Mouse (Mus musculus): ENCODE results near the gene Dgkz. TPM values are rescaled to one million over a fixed set of nuclear protein-coding genes. Genes with fewer than 3 reads are reported as not detected.

Gene Dgkz
- total RNA-seq, 1 experiment, result 47.0 TPM

DNA sequence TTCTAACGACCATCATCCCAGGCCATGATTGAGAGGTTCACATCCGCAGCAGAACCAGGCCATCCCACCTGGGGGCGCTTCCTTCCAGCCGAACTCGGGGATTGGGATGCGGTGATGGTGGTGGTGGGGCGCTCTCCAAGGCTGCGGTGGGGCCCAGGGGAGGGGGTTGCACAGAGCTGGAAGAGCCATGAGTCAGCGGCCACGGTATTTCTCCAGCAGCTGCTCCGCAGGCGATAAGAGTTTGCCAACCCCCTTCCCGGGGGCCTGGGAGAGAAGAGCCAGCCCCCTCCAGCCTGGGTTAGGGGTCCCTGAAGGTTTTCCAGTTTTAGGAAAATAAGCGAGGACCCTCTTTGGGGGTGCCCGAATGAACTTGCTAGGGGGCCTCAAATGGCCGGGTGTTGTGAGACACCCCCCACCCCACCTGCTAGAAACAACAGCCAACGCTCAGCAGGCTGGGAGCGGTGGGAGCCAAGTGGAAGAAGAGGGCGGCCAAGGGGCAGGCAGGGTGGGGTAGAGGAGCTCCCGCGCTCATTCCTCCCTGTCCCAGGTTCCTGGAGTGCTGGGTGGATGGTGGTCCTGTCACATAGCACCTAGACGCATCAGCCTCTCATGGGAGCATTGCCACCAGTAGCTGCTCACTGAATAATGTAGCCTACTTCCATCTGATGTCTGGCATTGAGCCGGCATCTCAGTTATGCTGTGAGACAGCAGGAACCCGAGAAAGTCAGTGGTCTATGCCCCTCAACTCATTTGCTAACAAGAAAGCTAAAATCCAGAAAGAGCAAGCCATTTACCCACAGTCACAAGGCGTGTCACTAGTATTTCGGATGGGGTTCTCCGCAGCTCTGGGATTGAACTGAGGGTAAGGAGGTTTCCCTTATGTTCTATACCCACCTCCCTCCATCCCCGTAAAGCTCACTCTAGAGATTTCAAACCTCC lies 31.6 kb upstream of the Dgkz start:
- DNase-seq (ENCODE audit: low read depth, low spot score), result no peak
- Histone ChIP-seq H3K4me3 (ENCODE audit: insufficient read depth in 1 of 2, low read depth in 1 of 2, low read length in 2 of 2, poor library complexity in 1 of 2, severe bottlenecking in 1 of 2) (peak overlapping the region; percentile 70 to 97), H3K9me3 (ENCODE audit: control insufficient read depth, insufficient read depth, low read depth, low read length) (no peaks in the 10 kb centered on the region), H3K36me3 (ENCODE audit: control insufficient read depth, insufficient read depth, low read length, poor library complexity, severe bottlenecking) (no peaks in the 10 kb centered on the region), H3K4me1 (ENCODE audit: control insufficient read depth in 2 of 2, insufficient read depth in 2 of 2, low read length in 2 of 2, poor library complexity in 1 of 2) (peaks cover 2 to 6% of the 10 kb centered on the region in 2 experiments; a peak in 2 of 4 replicates), H3K9ac (ENCODE audit: insufficient read depth, low read depth, low read length, poor library complexity, severe bottlenecking) (no peak overlapping the region; the same call in 1 of the 2 replicates), H3K27ac (ENCODE audit: insufficient read depth, low read depth, low read length, poor library complexity, severe bottlenecking) (no peak overlapping the region)
- TF ChIP-seq MAFK (IDR thresholded peaks at IDR 0.05; ENCODE audit: insufficient read depth, low read depth, low read length) (no peak), CHD2 (IDR thresholded peaks at IDR 0.05; ENCODE audit: low read depth, low read length) (no peak)
- in situ Hi-C loops (cut with MboI; ENCODE audit: low sequenced_read_pairs in 2 of 2, unreplicated experiment in 2 of 2), result no loop called here

DNA sequence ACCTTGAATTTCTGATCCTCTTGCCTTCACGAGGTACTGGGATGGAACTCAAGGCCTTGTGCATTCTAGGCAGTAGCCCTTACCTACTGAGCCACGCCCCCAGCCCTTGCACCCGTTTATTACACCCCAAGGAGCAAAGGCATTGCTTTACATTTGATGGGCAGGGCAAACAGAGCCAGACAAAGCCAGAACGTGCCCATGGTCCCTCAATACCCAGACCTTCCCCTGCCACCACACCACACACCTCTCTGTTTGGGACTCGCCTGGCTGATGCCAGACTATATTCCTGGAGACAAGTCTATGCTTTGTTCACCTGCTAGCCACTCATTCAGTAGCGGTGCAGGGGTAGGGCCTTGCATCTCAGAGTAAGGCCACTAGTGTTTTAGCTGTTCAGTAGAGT lies 30.8 kb upstream of the Dgkz start:
- no peak for TF ChIP-seq MAFK (IDR thresholded peaks at IDR 0.05; ENCODE audit: insufficient read depth, low read depth, low read length)
- no peak for TF ChIP-seq CHD2 (IDR thresholded peaks at IDR 0.05; ENCODE audit: low read depth, low read length)
- no peak for TF ChIP-seq ZNF384 (IDR thresholded peaks at IDR 0.05; ENCODE audit: low read depth, low read length)
- no peak for TF ChIP-seq HCFC1 (IDR thresholded peaks at IDR 0.05; ENCODE audit: borderline replicate concordance, insufficient read depth, low read length)
- TF ChIP-seq ZC3H11A (IDR thresholded peaks at IDR 0.05; ENCODE audit: borderline replicate concordance, low read depth, low read length), result no peak
- DNase-seq (ENCODE audit: low read depth, low spot score), result no peak
- Histone ChIP-seq H3K4me1 (ENCODE audit: control insufficient read depth in 2 of 2, insufficient read depth in 2 of 2, low read length in 2 of 2, poor library complexity in 1 of 2) (peaks cover 2 to 6% of the 10 kb centered on the region in 2 experiments; a peak in 2 of 4 replicates), H3K27ac (ENCODE audit: insufficient read depth, low read depth, low read length, poor library complexity, severe bottlenecking) (no peak overlapping the region), H3K36me3 (ENCODE audit: control insufficient read depth, insufficient read depth, low read length, poor library complexity, severe bottlenecking) (no peaks in the 10 kb centered on the region), H3K9me3 (ENCODE audit: control insufficient read depth, insufficient read depth, low read depth, low read length) (no peaks in the 10 kb centered on the region), H3K9ac (ENCODE audit: insufficient read depth, low read depth, low read length, poor library complexity, severe bottlenecking) (no peak overlapping the region), H3K4me3 (ENCODE audit: insufficient read depth in 1 of 2, low read depth in 1 of 2, low read length in 2 of 2, poor library complexity in 1 of 2, severe bottlenecking in 1 of 2) (peak overlapping the region in 1 of 2 experiments; percentile 97; a peak in 2 of 4 replicates)
- in situ Hi-C loops (cut with MboI; ENCODE audit: low sequenced_read_pairs in 2 of 2, unreplicated experiment in 2 of 2), result no loop called here

DNA sequence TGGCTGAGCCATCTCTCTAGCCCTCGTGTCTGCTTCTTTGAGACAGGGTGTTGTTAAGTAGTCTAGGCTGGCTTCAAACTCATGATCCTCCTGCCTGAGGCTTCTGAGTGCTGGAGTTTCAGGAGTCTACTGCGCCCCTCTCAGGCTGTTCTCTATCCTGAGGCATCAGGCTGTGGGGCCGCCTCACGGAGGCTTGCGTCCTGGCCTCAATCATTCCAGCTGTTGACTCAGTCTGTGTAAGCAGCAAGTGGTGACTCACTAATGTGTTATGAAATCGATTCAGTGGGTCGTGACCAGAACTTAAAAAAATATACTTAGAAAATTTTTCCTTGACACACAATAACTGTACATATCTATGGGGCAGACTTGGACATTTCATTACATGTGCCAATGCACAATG lies 29.0 kb upstream of the Dgkz start:
- H3K27ac ChIP-seq (ENCODE audit: insufficient read depth, low read depth, low read length, poor library complexity, severe bottlenecking), result no peak overlapping the region
- no peak overlapping the region for H3K4me3 ChIP-seq (ENCODE audit: insufficient read depth in 1 of 2, low read depth in 1 of 2, low read length in 2 of 2, poor library complexity in 1 of 2, severe bottlenecking in 1 of 2)
- no peaks in the 10 kb centered on the region for H3K9me3 ChIP-seq (ENCODE audit: control insufficient read depth, insufficient read depth, low read depth, low read length)
- TF ChIP-seq HCFC1 (IDR thresholded peaks at IDR 0.05; ENCODE audit: borderline replicate concordance, insufficient read depth, low read length), result no peak
- TF ChIP-seq ZNF384 (IDR thresholded peaks at IDR 0.05; ENCODE audit: low read depth, low read length), result no peak
- TF ChIP-seq CHD2 (IDR thresholded peaks at IDR 0.05; ENCODE audit: low read depth, low read length), result no peak
- TF ChIP-seq ZC3H11A (IDR thresholded peaks at IDR 0.05; ENCODE audit: borderline replicate concordance, low read depth, low read length), result no peak
- TF ChIP-seq MAFK (IDR thresholded peaks at IDR 0.05; ENCODE audit: insufficient read depth, low read depth, low read length), result no peak
- in situ Hi-C loops (cut with MboI; ENCODE audit: low sequenced_read_pairs in 2 of 2, unreplicated experiment in 2 of 2), result no loop called here
- no peak overlapping the region for H3K9ac ChIP-seq (ENCODE audit: insufficient read depth, low read depth, low read length, poor library complexity, severe bottlenecking)
- DNase-seq (ENCODE audit: low read depth, low spot score), result no peak
- H3K4me1 ChIP-seq (ENCODE audit: control insufficient read depth in 2 of 2, insufficient read depth in 2 of 2, low read length in 2 of 2, poor library complexity in 1 of 2), result peaks cover 2 to 6% of the 10 kb centered on the region in 2 experiments; a peak in 2 of 4 replicates
- no peaks in the 10 kb centered on the region for H3K36me3 ChIP-seq (ENCODE audit: control insufficient read depth, insufficient read depth, low read length, poor library complexity, severe bottlenecking)

DNA sequence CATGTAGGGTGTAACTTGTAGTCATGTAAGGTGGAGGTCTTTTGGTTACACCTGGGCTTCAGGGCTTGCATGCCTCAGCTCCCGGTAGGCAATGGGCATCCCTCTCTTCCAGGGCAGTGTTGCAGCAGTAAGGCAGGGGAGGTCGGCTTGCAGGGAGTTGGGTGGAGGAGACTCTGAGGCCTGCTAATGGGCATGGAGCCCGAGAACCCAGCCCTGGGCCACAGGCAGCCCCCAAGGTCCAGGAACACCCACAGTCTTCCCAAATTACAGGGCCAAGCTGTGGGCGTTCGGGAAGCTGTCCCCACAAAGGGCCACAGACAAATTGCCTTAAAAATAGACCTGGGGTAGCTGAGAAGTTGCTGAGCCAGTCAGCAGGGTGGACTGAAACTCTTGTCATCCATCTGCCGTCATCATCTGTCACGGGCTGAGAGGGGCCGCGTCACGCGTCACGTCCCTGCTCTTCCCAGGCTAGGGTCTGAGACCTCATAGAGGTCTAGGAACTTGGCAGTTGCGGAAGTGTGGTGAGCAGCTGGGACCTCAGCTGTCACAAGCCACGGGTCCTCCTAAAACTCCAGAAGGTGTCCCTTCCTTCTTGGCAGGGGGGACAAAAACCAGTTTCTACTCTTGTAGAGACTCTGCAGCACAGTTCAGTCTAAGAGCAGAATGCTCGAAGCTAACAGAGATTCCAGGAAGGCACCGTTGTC lies 22.4 kb upstream of the Dgkz start:
- Histone ChIP-seq H3K4me3 (ENCODE audit: insufficient read depth in 1 of 2, low read depth in 1 of 2, low read length in 2 of 2, poor library complexity in 1 of 2, severe bottlenecking in 1 of 2) (no peak overlapping the region), H3K36me3 (ENCODE audit: control insufficient read depth, insufficient read depth, low read length, poor library complexity, severe bottlenecking) (no peaks in the 10 kb centered on the region), H3K27ac (ENCODE audit: insufficient read depth, low read depth, low read length, poor library complexity, severe bottlenecking) (no peak overlapping the region), H3K9ac (ENCODE audit: insufficient read depth, low read depth, low read length, poor library complexity, severe bottlenecking) (no peak overlapping the region), H3K9me3 (ENCODE audit: control insufficient read depth, insufficient read depth, low read depth, low read length) (no peaks in the 10 kb centered on the region), H3K4me1 (ENCODE audit: control insufficient read depth in 2 of 2, insufficient read depth in 2 of 2, low read length in 2 of 2, poor library complexity in 1 of 2) (peaks cover 0 to 2% of the 10 kb centered on the region in 2 experiments; a peak in 1 of 4 replicates)
- TF ChIP-seq HCFC1 (IDR thresholded peaks at IDR 0.05; ENCODE audit: borderline replicate concordance, insufficient read depth, low read length) (no peak), ZNF384 (IDR thresholded peaks at IDR 0.05; ENCODE audit: low read depth, low read length) (no peak)
- in situ Hi-C loops (cut with MboI; ENCODE audit: low sequenced_read_pairs in 2 of 2, unreplicated experiment in 2 of 2), result loop anchor here in 1 of 2 experiments (25.0 kb wide), 1 partner anchor 339 kb away; no protein-coding TSS in a partner anchor
- no peak for DNase-seq (ENCODE audit: low read depth, low spot score)

Measured in ES-E14 (cell line).